Mouse (Mus musculus): ENCODE measurements around the gene Rab6a. TPM values are rescaled to one million over a fixed set of nuclear protein-coding genes. Genes with fewer than 3 reads are reported as not detected.
"Not testable (repeated sequence)": the region's sequence is repeated elsewhere in the genome, so short reads cannot be mapped to it uniquely, and the experiment has no call there.

Gene Rab6a
- 212 and 257 TPM in 2 replicates for polyA plus RNA-seq (2012; rRNA removed)

DNA sequence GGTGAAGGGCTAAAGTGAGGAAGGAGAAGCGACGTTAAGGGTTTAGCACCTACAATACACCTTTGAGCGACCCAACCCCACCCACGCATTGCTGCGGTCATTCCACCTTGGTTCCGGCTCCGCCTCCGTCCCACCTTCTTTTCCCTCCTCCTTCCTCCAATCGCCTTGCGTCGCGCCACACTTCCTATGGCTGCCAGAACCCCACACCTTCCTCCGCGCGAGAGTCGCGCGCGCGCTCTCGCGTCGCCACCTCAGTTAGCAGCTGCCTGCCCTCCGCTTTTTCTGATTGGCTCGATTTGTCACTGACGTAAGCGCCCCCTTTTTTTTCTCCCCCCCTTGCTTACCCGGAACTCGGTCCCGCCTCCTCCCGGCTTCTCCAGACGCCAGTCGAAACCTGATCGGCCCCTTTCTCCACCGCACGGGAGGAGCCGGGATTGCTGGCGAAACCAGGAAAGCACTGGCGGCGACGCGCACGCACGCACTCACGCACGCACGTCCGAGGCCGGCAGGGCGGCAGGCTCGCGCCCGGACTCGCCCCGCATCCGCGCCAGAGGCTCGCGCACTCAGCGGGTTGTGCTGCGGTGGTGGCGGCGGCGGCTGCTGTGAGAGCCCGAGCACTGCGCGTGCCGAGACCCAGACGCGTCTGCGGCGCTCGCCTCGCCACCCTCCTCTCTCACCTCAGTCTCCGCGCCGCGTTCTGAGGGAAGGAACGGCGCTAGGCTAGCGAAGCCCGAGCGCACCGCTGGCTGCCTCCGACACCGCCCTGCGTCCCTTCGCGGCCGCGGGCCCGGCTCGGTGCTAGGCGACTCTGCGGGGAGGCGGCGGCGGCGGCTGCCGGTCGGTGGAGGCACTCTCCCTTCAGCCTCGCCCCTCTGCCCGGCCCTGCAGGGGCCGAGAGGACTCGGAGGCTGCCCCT, at the start of gene Rab6a:
Gene Rab6a, plus strand, starts transcription at position 197 of the 916 bp plus-strand sequence.
- peak; percentile 97 to 98 for DNase-seq (ENCODE audit: extremely low spot score in 1 of 2, low spot score in 1 of 2)

DNA sequence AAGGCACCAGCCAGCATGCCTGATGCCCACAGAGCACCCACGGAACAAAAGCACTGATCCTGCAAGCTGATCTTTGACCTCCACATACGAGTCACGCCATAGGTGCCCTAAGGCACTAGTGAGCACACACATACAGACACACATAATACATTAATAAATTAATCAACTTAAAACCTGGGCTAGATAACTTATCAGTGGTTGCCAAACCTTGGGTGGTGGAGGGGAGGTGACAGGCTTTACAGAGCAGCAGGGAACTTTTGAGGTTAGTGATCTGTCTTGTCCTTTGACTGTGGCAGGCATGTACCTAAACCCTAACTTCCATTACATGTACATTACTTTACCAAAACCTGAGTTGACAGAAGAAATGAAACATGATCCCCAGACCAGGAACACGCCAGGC, 47.9 kb upstream of the Rab6a start:
- DNase-seq (ENCODE audit: extremely low spot score in 1 of 2, low spot score in 1 of 2) = no peak

DNA sequence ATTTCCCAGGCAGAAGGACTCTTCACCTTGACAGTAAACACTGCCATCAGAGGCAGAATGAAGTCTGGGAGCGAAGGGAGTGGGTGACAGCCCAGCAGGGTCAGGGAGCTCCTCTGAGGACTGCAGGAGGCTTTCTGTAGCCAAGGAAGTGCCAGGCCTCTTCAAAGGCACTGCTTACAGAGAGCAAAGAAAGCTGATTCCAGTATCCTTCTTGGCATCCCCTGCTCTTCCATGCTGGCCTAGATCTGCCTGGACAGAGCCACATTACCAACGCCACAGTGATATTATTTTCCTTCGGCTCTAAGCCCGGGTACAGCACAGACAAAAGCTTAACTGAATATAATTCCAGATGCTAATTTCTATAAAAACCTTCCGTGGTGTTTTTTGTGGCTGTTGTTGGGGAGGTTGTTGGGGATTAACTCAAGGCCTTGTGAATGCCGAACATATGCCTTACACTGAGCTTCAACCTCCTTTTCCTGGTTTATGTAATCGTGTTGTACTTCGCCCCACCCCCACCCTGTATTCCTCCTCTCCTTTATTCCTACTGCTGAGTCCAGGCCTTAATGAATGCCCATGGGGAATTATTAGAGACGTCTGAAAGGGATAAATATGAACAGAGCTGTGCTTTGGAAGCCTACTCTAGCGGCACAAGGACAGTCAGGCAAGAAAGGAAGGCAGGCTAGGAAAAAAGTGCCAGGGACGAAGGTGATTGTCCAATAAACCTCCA, 45.2 kb upstream of the Rab6a start:
- DNase-seq (ENCODE audit: extremely low spot score in 1 of 2, low spot score in 1 of 2) = no peak

DNA sequence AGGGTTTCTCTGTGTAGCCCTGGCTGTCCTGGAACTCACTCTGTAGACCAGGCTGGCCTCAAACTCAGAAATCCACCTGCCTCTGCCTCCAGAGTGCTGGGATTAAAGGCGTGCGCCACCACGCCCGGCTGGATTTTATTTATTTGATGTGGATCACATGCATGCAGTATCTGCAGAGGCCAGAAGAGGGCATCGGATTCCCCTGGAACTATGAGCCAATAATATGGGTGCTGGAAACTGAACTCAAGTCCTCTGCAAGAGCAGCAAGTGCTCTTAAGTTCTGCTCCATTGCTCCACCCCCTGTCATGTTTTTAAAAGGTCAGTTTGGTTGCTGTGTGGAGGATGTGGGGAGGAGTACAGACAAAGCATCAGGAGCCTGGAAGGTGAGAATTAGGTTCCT, 40.0 kb upstream of the Rab6a start:
- DNase-seq (ENCODE audit: extremely low spot score in 1 of 2, low spot score in 1 of 2) = not testable (repeated sequence)

DNA sequence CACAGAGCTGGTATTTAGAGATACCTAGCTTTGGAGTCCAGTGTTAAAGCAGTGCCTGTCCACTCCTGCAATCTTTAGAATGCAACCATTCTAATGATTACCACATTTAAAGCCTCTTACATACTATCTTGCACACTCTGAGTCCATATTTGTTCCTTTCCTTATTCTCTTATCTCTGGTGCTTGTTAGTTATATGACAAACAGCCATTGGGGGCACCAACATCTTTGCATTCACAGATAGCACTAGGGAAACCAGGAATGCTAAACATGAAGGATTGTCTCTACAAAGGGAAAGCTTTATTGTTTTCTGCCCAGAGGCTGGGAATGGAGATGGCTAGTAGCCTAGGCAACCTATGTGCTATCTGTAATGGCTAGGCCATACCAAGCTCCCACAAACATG, 37.3 kb upstream of the Rab6a start:
- DNase-seq (ENCODE audit: extremely low spot score in 1 of 2, low spot score in 1 of 2) = no peak

DNA sequence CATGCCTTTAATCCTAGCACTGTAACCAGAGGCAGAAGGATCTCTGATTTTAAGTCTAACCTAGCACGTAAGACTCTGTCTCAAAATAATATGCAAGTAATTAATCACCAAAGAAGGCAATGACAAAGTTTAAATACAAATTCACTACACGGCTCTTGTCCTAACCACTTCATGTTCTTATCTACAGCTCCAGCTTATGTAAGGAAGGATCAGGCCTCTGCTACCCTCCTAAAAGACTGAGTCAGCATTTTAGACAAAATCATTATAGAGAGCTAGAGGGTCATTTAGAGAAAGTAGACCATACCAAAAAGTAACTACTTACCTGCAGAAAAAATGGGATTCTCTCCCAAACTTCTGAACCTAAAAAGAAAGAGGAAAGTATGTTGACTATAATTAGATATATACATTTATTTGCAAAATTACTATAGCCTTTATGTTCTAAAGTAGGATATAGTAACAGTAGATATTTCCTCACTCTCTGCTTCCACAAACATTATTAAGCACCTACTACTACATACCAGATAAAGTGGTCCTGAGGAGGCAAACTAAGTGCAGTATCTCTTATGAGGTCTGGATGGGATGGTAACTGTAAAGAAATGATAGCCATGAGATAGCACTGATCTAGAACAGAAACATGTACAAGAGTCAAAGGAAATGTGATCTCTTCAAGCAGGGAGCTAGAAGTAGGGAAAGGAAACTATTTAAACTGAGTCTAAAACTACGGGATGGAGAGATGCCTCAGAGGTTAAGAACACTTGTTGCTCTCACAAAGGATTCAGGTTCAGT, 36.1 kb upstream of the Rab6a start:
- DNase-seq (ENCODE audit: extremely low spot score in 1 of 2, low spot score in 1 of 2) = no peak

DNA sequence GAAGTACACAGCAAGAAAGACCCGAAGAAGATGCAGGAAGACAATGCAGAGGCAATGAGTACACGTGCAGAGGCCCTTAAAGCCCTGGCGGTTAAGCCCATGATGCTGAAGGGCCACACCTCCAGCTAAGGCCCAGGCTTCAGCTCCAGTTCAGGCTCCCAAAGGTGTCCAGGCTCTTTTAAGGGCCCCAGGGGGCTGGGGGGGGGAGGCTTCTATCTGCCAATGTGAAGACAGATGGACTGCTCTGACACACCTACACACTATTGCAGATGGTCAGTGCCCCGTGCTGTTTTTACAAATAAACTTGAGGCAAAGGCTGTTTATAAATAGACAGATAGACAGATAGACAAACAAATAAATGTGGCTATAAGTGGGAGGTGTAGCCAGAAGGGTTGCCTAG, 35.1 kb upstream of the Rab6a start:
- no peak for DNase-seq (ENCODE audit: extremely low spot score in 1 of 2, low spot score in 1 of 2)

DNA sequence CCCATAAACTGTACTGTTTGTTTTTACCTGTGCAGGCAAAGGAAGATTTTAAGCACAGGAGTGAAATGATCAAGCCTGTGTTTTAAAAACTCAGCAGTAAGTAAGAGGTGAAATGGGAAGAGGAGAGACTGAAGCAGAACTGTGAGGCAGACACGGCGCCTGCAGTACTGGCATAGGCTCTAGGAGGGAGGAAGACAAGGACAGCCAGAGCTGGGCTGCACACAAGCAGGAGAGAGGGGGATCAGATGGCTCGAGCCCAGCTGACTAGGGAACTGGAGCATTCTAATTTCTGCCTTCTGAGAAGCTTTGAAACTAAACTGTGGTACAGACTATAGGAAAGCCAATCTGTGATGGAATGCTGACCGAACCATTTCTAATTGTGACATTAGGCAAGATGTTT, 34.5 kb upstream of the Rab6a start:
- no peak for DNase-seq (ENCODE audit: extremely low spot score in 1 of 2, low spot score in 1 of 2)

DNA sequence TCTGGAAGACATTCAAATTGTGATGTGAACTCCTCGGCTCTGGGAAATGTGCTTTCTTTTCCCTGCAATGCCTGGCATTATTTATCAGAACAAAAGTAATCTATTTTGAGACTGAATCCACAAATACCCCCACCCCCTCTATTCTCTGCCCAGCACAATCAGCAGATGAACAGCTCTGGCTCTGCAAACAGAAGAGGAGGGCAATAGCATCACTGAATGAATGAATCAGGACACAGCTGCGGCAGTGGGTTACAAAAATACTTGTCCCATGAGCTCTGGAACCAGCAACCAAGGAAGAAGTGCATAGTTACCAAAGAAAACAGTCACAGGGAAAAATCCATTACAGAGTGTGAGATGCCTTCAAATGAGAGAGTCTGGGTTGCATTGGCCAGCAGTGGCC, 28.4 kb upstream of the Rab6a start:
- DNase-seq (ENCODE audit: extremely low spot score in 1 of 2, low spot score in 1 of 2) = peak in 1 of 2 experiments; percentile 42

DNA sequence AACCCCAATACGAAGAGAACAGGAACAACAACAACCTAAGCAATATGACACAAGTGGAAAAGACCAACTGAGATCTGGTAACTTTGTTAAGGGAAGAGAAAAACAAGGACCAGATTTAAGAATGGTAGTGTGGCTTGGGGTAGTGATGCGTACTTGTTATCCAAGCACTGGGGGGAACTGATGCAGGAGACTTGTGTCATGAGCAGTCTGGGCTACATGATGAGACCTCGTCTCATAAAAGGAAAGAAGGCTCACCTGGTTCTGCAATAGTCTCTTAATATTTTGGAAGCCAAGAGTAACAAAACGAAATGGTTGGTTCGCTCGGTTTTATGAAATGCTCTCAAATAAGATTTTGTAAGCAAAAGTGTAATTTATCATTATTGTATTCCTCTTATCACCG, 25.0 kb upstream of the Rab6a start:
- no peak for DNase-seq (ENCODE audit: extremely low spot score in 1 of 2, low spot score in 1 of 2)

DNA sequence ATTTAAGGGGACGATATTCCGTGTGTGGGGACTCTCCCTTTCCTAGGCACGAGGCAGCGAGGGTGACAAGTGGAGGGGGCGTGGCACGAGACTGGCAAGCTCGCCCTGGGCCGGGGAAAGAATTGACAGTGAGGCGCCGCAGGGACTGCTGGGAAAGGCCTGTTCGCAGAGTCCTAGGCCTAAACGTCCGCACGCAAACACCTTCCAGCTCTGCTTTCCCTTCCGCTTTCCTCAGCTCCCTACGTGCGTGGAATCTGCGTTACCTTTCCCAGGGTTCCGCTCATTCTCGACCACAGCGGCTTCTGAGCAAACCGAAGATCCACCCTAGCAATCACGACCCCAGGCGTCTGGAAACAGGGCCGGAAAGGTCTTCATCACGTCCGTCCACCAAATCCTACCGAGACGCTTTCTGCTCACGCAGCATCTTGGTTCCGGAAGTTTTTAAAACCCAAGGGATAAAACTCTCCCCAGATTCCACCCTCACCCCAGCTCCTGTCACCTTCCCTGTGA, 24.4 kb upstream of the Rab6a start:
- peak; percentile 77 to 93 for DNase-seq (ENCODE audit: extremely low spot score in 1 of 2, low spot score in 1 of 2)

DNA sequence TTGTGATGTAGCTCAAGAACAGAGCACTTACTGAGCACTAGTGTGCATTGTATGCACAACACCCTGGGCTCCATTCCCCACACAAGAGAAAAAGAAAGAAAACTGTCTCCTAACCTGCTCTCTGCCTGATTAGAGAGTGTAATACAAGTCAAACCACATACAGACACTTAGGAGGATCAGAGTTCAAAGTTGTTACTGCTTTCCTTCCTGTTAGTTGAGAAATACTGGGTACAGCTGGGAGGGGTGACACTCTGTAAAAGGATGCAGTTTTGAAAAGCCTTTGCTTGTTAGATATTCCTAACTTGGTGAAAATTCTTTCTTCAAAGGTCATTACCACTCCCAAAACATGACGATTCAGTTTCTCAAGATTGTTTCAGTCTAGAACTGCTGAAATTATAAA, 17.4 kb upstream of the Rab6a start:
- no peak for DNase-seq (ENCODE audit: extremely low spot score in 1 of 2, low spot score in 1 of 2)

DNA sequence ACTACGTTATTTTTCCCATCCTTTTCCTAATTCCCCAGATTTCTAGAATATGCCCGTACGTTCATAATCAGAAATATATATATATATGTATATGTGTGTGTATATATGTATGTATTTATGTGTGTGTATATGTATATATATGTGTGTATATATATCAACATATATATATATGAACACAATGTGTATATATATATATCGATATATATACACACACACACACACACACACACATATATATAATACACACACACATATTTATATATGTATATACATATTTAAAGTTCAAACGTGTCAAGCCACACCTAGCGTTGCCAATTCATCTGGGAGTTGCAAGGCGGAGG, 16.7 kb upstream of the Rab6a start:
- no peak for DNase-seq (ENCODE audit: extremely low spot score in 1 of 2, low spot score in 1 of 2)

DNA sequence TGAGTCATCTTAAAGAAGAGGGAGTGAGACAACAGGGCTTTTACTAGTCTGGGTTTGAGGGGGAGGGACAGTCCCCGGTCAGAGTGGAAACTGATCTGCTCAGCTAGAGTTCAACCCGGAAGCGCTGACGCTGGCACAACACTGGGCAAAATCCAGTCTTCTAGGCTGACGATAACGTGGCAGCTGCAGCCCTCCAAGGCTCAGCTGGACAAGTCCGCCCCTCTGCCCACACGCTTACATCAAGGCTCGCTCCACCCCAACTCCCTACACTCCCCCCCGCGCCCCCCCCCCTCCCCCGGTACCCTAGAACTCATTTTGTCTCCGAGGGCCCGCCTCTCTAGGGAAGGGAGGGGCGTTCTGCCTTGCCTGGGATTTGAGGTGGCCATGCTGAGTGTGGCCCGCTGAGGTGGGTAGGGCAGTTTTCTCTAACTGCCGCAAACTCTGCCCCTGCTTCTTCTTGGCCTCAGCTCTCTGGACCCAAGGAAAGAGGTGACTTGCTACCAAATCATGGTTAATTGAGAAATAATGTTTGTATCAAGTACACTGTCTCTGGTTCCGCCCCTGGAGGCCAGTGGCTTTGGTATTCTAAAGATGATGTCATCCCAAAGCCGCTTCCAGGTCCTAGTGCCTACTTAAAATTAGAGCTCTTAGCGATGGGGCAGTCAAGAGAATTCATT, 16.2 kb upstream of the Rab6a start:
- DNase-seq (ENCODE audit: extremely low spot score in 1 of 2, low spot score in 1 of 2) = peak; percentile 64 to 77

DNA sequence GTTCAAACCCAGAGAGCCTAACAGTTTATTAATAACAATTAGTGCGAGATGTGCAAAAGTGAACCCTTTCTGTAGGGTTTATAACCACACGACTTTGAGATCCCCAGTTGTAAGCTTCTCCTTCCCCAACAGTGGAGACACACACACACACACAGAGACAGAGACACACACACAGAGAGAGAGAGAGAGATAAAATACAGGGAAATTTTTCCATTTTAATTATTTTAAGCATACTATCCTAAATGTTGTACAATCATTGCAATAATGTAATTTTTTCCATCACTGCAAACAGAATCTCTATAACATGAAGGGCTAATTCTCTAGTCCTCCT, 15.7 kb upstream of the Rab6a start:
- DNase-seq (ENCODE audit: extremely low spot score in 1 of 2, low spot score in 1 of 2) = no peak

DNA sequence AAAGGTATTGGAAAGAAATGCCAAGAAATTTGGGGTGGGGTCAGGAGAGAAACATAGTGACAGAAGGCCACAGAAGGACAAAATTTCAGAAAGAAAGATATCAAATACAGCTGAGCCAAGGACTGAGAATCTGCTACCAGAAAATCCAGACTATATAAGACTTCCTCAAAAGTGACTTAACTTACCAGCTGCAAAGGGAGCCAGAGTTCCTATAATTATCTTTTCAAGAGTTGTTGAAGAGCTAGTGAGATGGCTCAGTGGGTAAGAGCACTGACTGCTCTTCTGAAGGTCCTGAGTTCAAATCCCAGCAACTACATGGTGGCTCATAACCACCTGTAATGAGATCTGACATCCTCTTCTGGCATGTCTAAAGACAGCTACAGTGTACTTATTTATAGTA, 13.9 kb upstream of the Rab6a start:
- no peak for DNase-seq (ENCODE audit: extremely low spot score in 1 of 2, low spot score in 1 of 2)

DNA sequence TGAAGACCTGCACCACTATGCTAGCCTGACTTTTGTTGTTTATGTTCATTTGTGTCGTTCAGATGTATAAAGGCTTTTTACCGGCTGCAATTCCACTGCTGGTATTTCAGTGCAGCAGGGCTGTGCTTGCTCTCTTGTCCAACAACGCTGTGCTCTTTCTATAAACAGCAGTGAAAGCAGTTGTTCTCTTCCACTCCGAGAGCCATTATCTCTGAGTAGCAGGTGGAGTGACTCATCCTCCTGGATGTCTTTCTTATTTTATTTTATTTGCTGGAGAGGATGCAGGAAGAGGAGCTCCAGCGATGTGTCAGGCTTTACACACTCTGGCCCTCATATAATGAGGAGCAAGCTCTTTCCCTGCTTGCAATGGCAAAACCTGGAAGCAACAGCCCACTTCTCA, 7.0 kb upstream of the Rab6a start:
- peak; percentile 49 to 68 for DNase-seq (ENCODE audit: extremely low spot score in 1 of 2, low spot score in 1 of 2)

DNA sequence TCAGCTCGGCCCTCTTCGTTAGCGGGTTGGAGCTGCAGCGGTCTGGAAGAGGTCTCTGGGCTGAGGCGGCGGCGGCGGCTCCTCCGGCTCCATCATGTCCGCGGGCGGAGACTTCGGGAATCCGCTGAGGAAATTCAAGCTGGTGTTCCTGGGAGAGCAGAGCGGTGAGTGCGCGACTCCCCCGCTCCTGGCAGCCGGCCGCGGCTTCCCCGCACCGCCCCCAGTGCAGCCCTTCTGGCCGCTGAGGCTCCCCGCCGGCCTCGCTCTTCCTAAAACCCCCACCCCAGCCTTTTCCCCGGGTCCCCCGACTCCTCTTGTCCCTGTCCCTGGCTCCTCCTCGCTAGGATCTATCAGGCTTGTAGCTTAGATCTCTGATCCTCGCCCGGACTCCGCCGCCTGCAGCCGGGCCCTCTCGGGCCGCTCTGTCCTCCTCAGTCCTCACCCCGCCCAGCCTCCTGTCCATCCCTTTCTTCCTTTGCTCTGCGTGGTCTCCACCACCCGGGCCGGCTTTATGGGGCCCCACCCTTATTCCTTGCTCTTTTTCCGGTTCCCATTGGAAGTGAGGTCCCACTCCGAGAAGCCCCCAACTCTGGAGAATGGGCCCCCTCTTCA, 1.0 kb downstream of the Rab6a start, which contains the start of gene Mrpl48:
Gene Mrpl48, minus strand, starts transcription at position 172 of the 612 bp plus-strand sequence.
- peak; percentile 39 to 59 for DNase-seq (ENCODE audit: extremely low spot score in 1 of 2, low spot score in 1 of 2)

DNA sequence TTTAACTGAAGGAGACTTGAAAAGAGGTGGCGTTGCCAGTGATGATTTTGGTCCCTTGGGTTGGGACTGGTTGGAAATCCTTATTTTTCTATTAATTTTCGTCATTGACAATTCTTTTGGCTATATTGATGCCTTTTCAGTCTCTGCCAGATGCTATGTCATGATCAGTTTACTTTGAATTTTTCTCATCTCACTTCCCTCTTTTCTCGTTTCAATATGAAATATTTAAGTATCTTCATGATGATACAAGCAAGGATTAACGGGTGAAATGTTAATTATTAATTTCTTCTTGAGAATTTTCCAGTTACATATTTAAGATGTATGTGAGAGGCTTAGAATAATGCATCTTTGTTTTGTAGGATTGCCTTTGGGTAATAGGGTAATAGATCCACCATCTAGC, 1.7 kb downstream of the Rab6a start:
- no peak for DNase-seq (ENCODE audit: extremely low spot score in 1 of 2, low spot score in 1 of 2)
